Mouse (Mus musculus): ENCODE measurements at regions not wholly inside any gene's neighbourhood (a gene's known extent, or its start where the extent isn't known, plus 50 kb on each side); places are given as distances from the start of the nearest gene placed in this dataset.

DNA sequence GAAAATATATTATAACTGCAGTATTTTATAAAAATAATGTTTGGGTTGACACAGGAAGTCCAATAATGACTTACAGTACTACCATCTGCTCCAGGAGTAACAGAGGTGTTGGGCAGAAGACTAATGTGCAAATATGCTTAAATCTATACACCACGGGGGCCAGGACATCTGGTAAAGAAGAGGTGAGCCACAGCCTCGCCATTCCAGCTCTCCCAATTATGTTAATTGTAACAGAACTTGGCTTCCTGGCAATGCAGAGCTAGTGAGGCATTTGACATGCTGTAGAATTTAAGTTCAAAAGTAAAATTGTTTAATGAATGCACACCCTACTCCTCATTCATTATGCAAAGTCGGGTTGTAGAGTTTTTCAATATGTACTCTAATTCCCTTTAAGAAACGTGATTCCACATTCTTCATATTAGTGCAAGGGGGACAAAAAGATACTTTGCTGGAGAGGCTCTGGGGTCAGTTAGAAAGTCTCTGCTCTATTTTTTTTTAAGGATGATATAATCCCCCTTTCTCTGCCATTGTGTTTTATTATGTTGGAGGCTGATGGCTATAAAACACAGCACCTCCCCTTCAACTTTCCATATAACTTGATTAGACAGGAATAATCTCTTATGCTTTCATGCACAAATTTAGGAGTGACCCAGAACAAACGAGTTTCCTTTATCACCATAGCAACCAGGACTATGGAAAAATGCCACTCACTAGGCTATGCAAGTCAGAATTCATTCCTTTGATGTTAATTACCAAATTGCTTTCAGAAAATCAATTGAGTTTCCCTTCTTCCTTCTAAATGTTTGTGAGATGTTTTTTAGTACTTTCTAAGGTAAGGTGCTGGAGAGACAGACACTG is 188.8 kb upstream of the Tenm2 start:
- H3K79me2 ChIP-seq (ENCODE audit: control insufficient read depth, insufficient read depth): no peaks in the 10 kb centered on the region
- H3ac ChIP-seq (ENCODE audit: control insufficient read depth, insufficient read length): no peak overlapping the region
- no peak overlapping the region for H3K4me3 ChIP-seq
- no peaks in the 10 kb centered on the region for H3K36me3 ChIP-seq (ENCODE audit: control insufficient read depth, insufficient read depth)
- TF ChIP-seq E2F4 (IDR thresholded peaks at IDR 0.05; ENCODE audit: insufficient read depth): no peak
- TF ChIP-seq POLR2A (IDR thresholded peaks at IDR 0.05; ENCODE audit: insufficient read length, low read depth): no peak
- TF ChIP-seq MYOD1 (IDR thresholded peaks at IDR 0.05; ENCODE audit: control insufficient read depth in 1 of 3, insufficient read length in 2 of 3, low read depth in 2 of 3): no peak
- TF ChIP-seq TCF3 (IDR thresholded peaks at IDR 0.05; ENCODE audit: insufficient read length, low read depth): no peak
- no peak for TF ChIP-seq SRF (IDR thresholded peaks at IDR 0.05; ENCODE audit: control insufficient read depth, insufficient read length, low read depth)
- TF ChIP-seq USF1 (IDR thresholded peaks at IDR 0.05; ENCODE audit: low read depth): no peak
- no peak for TF ChIP-seq TCF12 (IDR thresholded peaks at IDR 0.05; ENCODE audit: insufficient read depth, poor library complexity, severe bottlenecking)
- no peak for TF ChIP-seq REST (IDR thresholded peaks at IDR 0.05; ENCODE audit: insufficient read depth, insufficient read length)
- TF ChIP-seq POLR2AphosphoS2 (IDR thresholded peaks at IDR 0.05; ENCODE audit: insufficient read length, low read depth): no peak
- TF ChIP-seq CEBPB (IDR thresholded peaks at IDR 0.05; ENCODE audit: insufficient read depth, poor library complexity, severe bottlenecking): no peak
- H3K4me2 ChIP-seq (ENCODE audit: low read depth): no peak overlapping the region
- no peaks in the 10 kb centered on the region for H3K27me3 ChIP-seq (ENCODE audit: control insufficient read depth, insufficient read depth, insufficient read length)

DNA sequence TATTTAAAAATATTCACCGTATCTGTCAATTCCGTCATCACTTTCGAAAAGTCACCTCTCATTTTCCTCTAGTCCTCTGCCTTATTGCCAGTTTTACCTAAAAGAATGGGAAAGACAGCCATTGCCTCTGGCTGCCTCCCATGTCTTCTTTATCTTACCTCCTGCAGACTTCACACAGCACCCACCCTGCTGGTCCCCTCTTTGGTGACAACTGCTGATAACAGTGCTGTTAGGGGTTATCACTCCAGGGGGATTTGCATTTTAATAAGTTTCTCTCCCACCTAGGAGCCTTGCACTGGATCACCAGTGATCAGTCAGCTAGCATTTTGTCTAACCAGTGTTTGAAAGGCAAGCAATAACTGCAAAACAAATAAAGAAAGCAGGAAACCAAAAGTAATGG is 177.1 kb upstream of the Tenm2 start:
- H3K4me2 ChIP-seq (ENCODE audit: low read depth): no peak overlapping the region
- no peaks in the 10 kb centered on the region for H3K27me3 ChIP-seq (ENCODE audit: control insufficient read depth, insufficient read depth, insufficient read length)
- H3K4me3 ChIP-seq: no peak overlapping the region
- no peak overlapping the region for H3ac ChIP-seq (ENCODE audit: control insufficient read depth, insufficient read length)
- TF ChIP-seq USF1 (IDR thresholded peaks at IDR 0.05; ENCODE audit: low read depth) (no peak), CEBPB (IDR thresholded peaks at IDR 0.05; ENCODE audit: insufficient read depth, poor library complexity, severe bottlenecking) (no peak), MYOG (IDR thresholded peaks at IDR 0.05; ENCODE audit: control insufficient read depth in 1 of 3, insufficient read depth in 1 of 3, insufficient read length in 2 of 3, low read depth in 2 of 3) (no peak)
- no peaks in the 10 kb centered on the region for H3K79me2 ChIP-seq (ENCODE audit: control insufficient read depth, insufficient read depth)
- no peaks in the 10 kb centered on the region for H3K36me3 ChIP-seq (ENCODE audit: control insufficient read depth, insufficient read depth)

- no peaks in the 10 kb centered on the region for H3K27me3 ChIP-seq (ENCODE audit: control insufficient read depth, insufficient read depth, insufficient read length)
- no peak overlapping the region for H3K4me3 ChIP-seq
- no peaks in the 10 kb centered on the region for H3K36me3 ChIP-seq (ENCODE audit: control insufficient read depth, insufficient read depth)
- TF ChIP-seq CEBPB (IDR thresholded peaks at IDR 0.05; ENCODE audit: insufficient read depth, poor library complexity, severe bottlenecking) (no peak), POLR2A (IDR thresholded peaks at IDR 0.05; ENCODE audit: insufficient read length, low read depth) (no peak), MYOD1 (IDR thresholded peaks at IDR 0.05; ENCODE audit: control insufficient read depth in 1 of 3, insufficient read length in 2 of 3, low read depth in 2 of 3) (no peak), E2F4 (IDR thresholded peaks at IDR 0.05; ENCODE audit: insufficient read depth) (no peak), USF1 (IDR thresholded peaks at IDR 0.05; ENCODE audit: low read depth) (no peak), MYOG (IDR thresholded peaks at IDR 0.05; ENCODE audit: control insufficient read depth in 1 of 3, insufficient read depth in 1 of 3, insufficient read length in 2 of 3, low read depth in 2 of 3) (no peak), TCF12 (IDR thresholded peaks at IDR 0.05; ENCODE audit: insufficient read depth, poor library complexity, severe bottlenecking) (no peak), POLR2AphosphoS2 (IDR thresholded peaks at IDR 0.05; ENCODE audit: insufficient read length, low read depth) (no peak)
- no peak overlapping the region for H3ac ChIP-seq (ENCODE audit: control insufficient read depth, insufficient read length)
- no peak overlapping the region for H3K4me2 ChIP-seq (ENCODE audit: low read depth)
- H3K79me2 ChIP-seq (ENCODE audit: control insufficient read depth, insufficient read depth): no peaks in the 10 kb centered on the region
These were observed 132.2 kb upstream of the Tenm2 start for GRCm38 (mm10) chr11:37367971-37368370.

GRCm38 (mm10) chr11:37364430-37364829 is 128.7 kb upstream of the Tenm2 start:
- no peaks in the 10 kb centered on the region for H3K79me2 ChIP-seq (ENCODE audit: control insufficient read depth, insufficient read depth)
- no peak overlapping the region for H3K4me2 ChIP-seq (ENCODE audit: low read depth)
- no peaks in the 10 kb centered on the region for H3K27me3 ChIP-seq (ENCODE audit: control insufficient read depth, insufficient read depth, insufficient read length)
- H3ac ChIP-seq (ENCODE audit: control insufficient read depth, insufficient read length): no peak overlapping the region
- H3K4me3 ChIP-seq: no peak overlapping the region
- H3K36me3 ChIP-seq (ENCODE audit: control insufficient read depth, insufficient read depth): no peaks in the 10 kb centered on the region
- no peak for TF ChIP-seq SRF (IDR thresholded peaks at IDR 0.05; ENCODE audit: control insufficient read depth, insufficient read length, low read depth)
- no peak for TF ChIP-seq MAX (IDR thresholded peaks at IDR 0.05; ENCODE audit: low read depth)
- TF ChIP-seq E2F4 (IDR thresholded peaks at IDR 0.05; ENCODE audit: insufficient read depth): no peak
- TF ChIP-seq TCF3 (IDR thresholded peaks at IDR 0.05; ENCODE audit: insufficient read length, low read depth): no peak
- TF ChIP-seq CEBPB (IDR thresholded peaks at IDR 0.05; ENCODE audit: insufficient read depth, poor library complexity, severe bottlenecking): no peak
- TF ChIP-seq USF1 (IDR thresholded peaks at IDR 0.05; ENCODE audit: low read depth): no peak
- no peak for TF ChIP-seq POLR2AphosphoS2 (IDR thresholded peaks at IDR 0.05; ENCODE audit: insufficient read length, low read depth)
- no peak for TF ChIP-seq REST (IDR thresholded peaks at IDR 0.05; ENCODE audit: insufficient read depth, insufficient read length)
- TF ChIP-seq MYOG (IDR thresholded peaks at IDR 0.05; ENCODE audit: control insufficient read depth in 1 of 3, insufficient read depth in 1 of 3, insufficient read length in 2 of 3, low read depth in 2 of 3): no peak
- TF ChIP-seq MYOD1 (IDR thresholded peaks at IDR 0.05; ENCODE audit: control insufficient read depth in 1 of 3, insufficient read length in 2 of 3, low read depth in 2 of 3): no peak
- no peak for TF ChIP-seq POLR2A (IDR thresholded peaks at IDR 0.05; ENCODE audit: insufficient read length, low read depth)
- TF ChIP-seq TCF12 (IDR thresholded peaks at IDR 0.05; ENCODE audit: insufficient read depth, poor library complexity, severe bottlenecking): no peak

DNA sequence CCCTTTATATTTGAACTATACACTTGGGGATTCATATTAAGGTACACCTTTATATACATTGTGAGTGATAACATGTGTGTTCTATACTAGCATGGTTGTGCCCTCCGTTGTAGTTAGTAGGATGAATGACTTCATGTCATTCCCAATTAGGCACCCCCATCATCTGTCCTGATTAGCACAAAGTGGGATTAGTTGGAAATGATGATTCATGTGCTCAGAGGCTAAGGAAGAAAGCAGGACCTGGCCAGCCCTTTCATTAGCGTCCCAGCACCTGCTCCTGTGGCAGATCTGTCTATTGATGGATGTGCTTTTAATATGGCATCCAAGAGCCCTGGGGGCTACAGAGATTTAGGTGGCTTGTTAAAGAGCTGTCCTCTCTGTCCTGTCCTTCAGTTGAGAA is 119.3 kb upstream of the Tenm2 start:
- TF ChIP-seq E2F4 (IDR thresholded peaks at IDR 0.05; ENCODE audit: insufficient read depth) (no peak), TCF12 (IDR thresholded peaks at IDR 0.05; ENCODE audit: insufficient read depth, poor library complexity, severe bottlenecking) (no peak), CEBPB (IDR thresholded peaks at IDR 0.05; ENCODE audit: insufficient read depth, poor library complexity, severe bottlenecking) (no peak), MAX (IDR thresholded peaks at IDR 0.05; ENCODE audit: low read depth) (no peak), MYOD1 (IDR thresholded peaks at IDR 0.05; ENCODE audit: control insufficient read depth in 1 of 3, insufficient read length in 2 of 3, low read depth in 2 of 3) (no peak), TCF3 (IDR thresholded peaks at IDR 0.05; ENCODE audit: insufficient read length, low read depth) (no peak), POLR2AphosphoS2 (IDR thresholded peaks at IDR 0.05; ENCODE audit: insufficient read length, low read depth) (no peak), MYOG (IDR thresholded peaks at IDR 0.05; ENCODE audit: control insufficient read depth in 1 of 3, insufficient read depth in 1 of 3, insufficient read length in 2 of 3, low read depth in 2 of 3) (no peak), REST (IDR thresholded peaks at IDR 0.05; ENCODE audit: insufficient read depth, insufficient read length) (no peak), SRF (IDR thresholded peaks at IDR 0.05; ENCODE audit: control insufficient read depth, insufficient read length, low read depth) (no peak), USF1 (IDR thresholded peaks at IDR 0.05; ENCODE audit: low read depth) (no peak), POLR2A (IDR thresholded peaks at IDR 0.05; ENCODE audit: insufficient read length, low read depth) (no peak)
- no peaks in the 10 kb centered on the region for H3K36me3 ChIP-seq (ENCODE audit: control insufficient read depth, insufficient read depth)
- H3ac ChIP-seq (ENCODE audit: control insufficient read depth, insufficient read length): no peak overlapping the region
- H3K27me3 ChIP-seq (ENCODE audit: control insufficient read depth, insufficient read depth, insufficient read length): no peaks in the 10 kb centered on the region
- H3K4me3 ChIP-seq: no peak overlapping the region
- H3K79me2 ChIP-seq (ENCODE audit: control insufficient read depth, insufficient read depth): no peaks in the 10 kb centered on the region
- H3K4me2 ChIP-seq (ENCODE audit: low read depth): no peak overlapping the region
